Mouse (Mus musculus) Patski (cell line): ENCODE measurements around the gene Bglap2. TPM values are rescaled to one million over a fixed set of nuclear protein-coding genes. Genes with fewer than 3 reads are reported as not detected.

ENCODE experiments used
- ATAC-seq: fragments of 100-300 bp; one replicate; pipeline ENCODE4 v1.8.0; 2021
- CTCF ChIA-PET: fragments of 350-600 bp; sonication (Branson Sonifier 250); formaldehyde crosslinking; loops from one replicate; lab custom pipeline; 2022; ENCODE audit warnings: inconsistent platforms; lab: Charles Lee
- POLR2A ChIA-PET: fragments of 350-600 bp; sonication (Branson Sonifier 250); formaldehyde crosslinking; loops from one replicate; lab custom pipeline; 2022; ENCODE audit warnings: antibody characterized with exemption, inconsistent platforms; lab: Charles Lee
- DNase-seq: peaks from one replicate; pipeline ENCODE4 v3.0.0-alpha.2; 2011; ENCODE audit warnings: low read depth, low spot score
- H3K27me3 ChIP-seq: fragments of 371-371 bp; one replicate; pipeline ENCODE4 v1.5.1; 2021
- CTCF ChIP-seq: fragments of 100-300 bp; IDR thresholded peaks from one replicate; pipeline ENCODE4 v1.5.1; 2021
- in situ Hi-C: fragments of 300-500 bp; cut with MboI; formaldehyde crosslinking; loops from 3 replicates; pipeline ENCODE4 v1.11.1; 2018; ENCODE audit warnings: low pct_unique_long_range_greater_than_20kb, mixed read lengths
- polyA plus RNA-seq: library from polyadenylated mRNA; unstranded; gene quantifications from one replicate; pipeline ENCODE4 v1.2.3, GENCODE M21; 2021

Gene Bglap2
- polyA plus RNA-seq, 1 experiment from 2014 or later, result not detected

DNA sequence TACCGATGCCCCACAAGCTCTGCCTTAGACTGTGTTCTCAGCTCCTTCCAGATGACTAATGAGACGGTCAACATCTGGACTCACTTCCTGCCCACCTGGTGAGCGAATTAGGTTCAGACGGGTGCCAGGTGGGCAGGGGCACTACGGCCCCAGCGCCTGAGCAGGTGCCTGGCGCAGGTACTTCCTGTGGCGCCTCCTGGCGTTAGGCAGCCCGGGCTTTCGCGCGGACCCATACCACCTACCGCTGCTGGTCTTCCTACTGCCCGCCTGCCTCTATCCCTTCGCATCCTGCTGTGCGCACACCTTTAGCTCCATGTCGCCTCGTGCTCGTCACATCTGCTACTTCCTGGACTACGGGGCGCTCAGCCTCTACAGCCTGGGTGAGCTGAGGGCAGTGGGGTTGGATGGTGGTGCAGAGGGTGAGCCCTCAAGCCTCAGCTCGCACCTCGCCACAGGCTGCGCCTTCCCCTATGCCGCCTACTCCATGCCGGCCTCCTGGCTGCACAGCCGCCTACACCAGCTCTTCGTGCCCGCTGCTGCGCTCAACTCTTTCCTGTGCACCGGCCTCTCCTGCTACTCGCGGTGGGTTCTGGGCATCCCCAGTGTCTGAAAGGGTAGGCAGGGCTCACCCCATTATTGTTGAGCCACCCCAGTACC lies 12.7 kb downstream of the Bglap2 start:
- no peaks in the 10 kb centered on the region for H3K27me3 ChIP-seq
- ChIA-PET POLR2A (interaction anchor here (0.6 kb wide), 1 partner anchor 48 kb away, joined by 4 read pairs; no protein-coding TSS in a partner anchor), CTCF (no interaction called here)
- DNase-seq (no peak), ATAC-seq (no peak)
- in situ Hi-C loops, result no loop called here
- TF ChIP-seq CTCF, result no peak

DNA sequence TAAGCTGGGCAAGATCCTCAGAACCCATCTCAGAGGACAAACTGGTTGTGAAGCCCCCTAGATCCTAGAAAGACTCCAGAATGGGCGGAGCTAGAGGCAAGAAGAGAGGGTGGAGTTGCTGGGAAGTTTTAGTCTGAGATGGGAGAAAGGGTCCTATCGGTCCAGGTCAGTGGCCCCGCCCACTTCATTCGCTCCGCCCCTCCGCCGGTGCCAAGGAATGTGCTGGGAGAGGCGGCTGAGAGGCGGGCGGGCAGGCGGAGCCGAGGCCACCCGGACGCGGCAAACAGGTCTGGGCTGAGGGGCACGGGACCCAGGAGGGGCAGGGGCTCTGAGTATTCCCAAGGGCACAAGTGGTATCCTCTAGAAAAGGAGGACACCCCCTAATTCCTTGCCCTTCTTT lies 14.2 kb downstream of the Bglap2 start, which contains the start of gene Paqr6:
Paqr6 (plus strand) TSS at position 248 of the 400 bp plus-strand sequence.
- CTCF ChIA-PET, result interaction anchor here (1.6 kb wide), 1 partner anchor 10 kb away, joined by 5 read pairs; no protein-coding TSS in a partner anchor
- in situ Hi-C loops, result no loop called here
- TF ChIP-seq CTCF, result no peak
- no peak for ATAC-seq
- no peaks in the 10 kb centered on the region for H3K27me3 ChIP-seq
- POLR2A ChIA-PET, result no interaction called here
- DNase-seq, result no peak

DNA sequence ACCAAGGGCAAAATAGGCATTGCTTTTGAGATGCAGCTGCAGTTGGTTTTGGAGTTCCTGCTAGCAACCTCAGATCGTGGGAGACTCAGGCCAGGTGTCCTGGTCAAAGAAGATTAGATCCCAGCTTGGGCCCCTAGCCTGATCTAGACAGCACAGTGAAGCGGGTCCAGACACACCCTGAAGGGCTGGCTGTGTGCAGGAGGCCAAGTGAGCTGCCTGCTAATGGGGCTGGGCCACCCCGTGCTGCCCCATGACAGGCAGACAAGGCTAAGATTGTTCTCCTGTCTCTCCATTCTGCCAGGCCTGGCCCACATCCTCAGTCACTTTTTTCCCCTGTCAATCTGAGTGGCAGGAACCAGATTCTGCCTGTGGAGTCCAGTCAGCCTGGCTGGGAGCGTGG lies 14.8 kb downstream of the Bglap2 start:
- in situ Hi-C loops, result no loop called here
- DNase-seq (no peak), ATAC-seq (no peak)
- no peaks in the 10 kb centered on the region for H3K27me3 ChIP-seq
- POLR2A ChIA-PET, result no interaction called here
- TF ChIP-seq CTCF, result no peak
- CTCF ChIA-PET, result interaction anchor here (1.6 kb wide), 1 partner anchor 10 kb away, joined by 5 read pairs; no protein-coding TSS in a partner anchor

GRCm38 (mm10) chr3:88361612-88362313 lies 16.7 kb downstream of the Bglap2 start:
- no peaks in the 10 kb centered on the region for H3K27me3 ChIP-seq
- DNase-seq (no peak), ATAC-seq (no peak)
- TF ChIP-seq CTCF, result no peak
- CTCF ChIA-PET, result interaction anchor here (1.0 kb wide), 1 partner anchor 10 kb away, joined by 3 read pairs; no protein-coding TSS in a partner anchor
- in situ Hi-C loops, result no loop called here
- POLR2A ChIA-PET, result interaction anchor here (0.6 to 0.9 kb wide), 4 partner anchors 10 to 41 kb away, joined by 3 read pairs; no protein-coding TSS in a partner anchor

- DNase-seq (no peak), ATAC-seq (no peak)
- in situ Hi-C loops, result no loop called here
- POLR2A ChIA-PET, result interaction anchor here (1.0 kb wide), 1 partner anchor 9 kb away, joined by 3 read pairs; no protein-coding TSS in a partner anchor
- no peaks in the 10 kb centered on the region for H3K27me3 ChIP-seq
- CTCF ChIA-PET, result interaction anchor here (1.0 kb wide), 1 partner anchor 9 kb away, joined by 3 read pairs; no protein-coding TSS in a partner anchor
- no peak for TF ChIP-seq CTCF
These were observed 17.4 kb downstream of the Bglap2 start for GRCm38 (mm10) chr3:88361096-88361495.

DNA sequence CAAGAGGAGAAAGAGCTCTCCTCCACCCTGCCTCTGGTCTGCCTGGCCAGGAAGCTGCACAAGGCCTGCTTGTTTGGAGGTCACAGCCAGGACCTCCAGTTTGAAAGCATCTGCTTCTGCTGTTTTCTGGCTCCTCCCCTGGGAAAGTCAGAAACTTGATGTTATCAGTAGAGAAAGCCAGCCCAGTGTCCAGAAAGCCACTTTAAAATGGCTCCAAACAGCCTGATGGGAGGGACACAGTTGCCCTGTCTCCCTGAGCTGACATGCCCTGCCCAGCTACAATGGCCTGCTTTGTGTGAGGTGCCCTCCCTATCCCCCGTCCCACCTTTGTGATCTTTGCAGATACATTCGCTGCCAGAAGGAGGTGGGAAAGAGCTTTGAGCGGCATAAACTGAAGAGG lies 18.5 kb downstream of the Bglap2 start:
- in situ Hi-C loops, result no loop called here
- no peak for TF ChIP-seq CTCF
- ChIA-PET CTCF (interaction anchor here (0.8 to 1.2 kb wide), 3 partner anchors 14 to 28 kb away, joined by 3 to 4 read pairs (median 3); no protein-coding TSS in a partner anchor), POLR2A (interaction anchor here (1.0 kb wide), 1 partner anchor 8 kb away, joined by 3 read pairs; no protein-coding TSS in a partner anchor)
- ATAC-seq (no peak), DNase-seq (no peak)
- no peaks in the 10 kb centered on the region for H3K27me3 ChIP-seq

- TF ChIP-seq CTCF, result no peak
- CTCF ChIA-PET, result interaction anchor here (1.1 to 1.2 kb wide), 3 partner anchors 14 to 28 kb away, joined by 3 to 5 read pairs (median 4); no protein-coding TSS in a partner anchor
- DNase-seq (no peak), ATAC-seq (no peak)
- no peaks in the 10 kb centered on the region for H3K27me3 ChIP-seq
- POLR2A ChIA-PET, result interaction anchor here (0.8 kb wide), 1 partner anchor 11 kb away, joined by 3 read pairs; no protein-coding TSS in a partner anchor
- in situ Hi-C loops, result no loop called here
These were observed 18.9 kb downstream of the Bglap2 start for GRCm38 (mm10) chr3:88359584-88359983.

DNA sequence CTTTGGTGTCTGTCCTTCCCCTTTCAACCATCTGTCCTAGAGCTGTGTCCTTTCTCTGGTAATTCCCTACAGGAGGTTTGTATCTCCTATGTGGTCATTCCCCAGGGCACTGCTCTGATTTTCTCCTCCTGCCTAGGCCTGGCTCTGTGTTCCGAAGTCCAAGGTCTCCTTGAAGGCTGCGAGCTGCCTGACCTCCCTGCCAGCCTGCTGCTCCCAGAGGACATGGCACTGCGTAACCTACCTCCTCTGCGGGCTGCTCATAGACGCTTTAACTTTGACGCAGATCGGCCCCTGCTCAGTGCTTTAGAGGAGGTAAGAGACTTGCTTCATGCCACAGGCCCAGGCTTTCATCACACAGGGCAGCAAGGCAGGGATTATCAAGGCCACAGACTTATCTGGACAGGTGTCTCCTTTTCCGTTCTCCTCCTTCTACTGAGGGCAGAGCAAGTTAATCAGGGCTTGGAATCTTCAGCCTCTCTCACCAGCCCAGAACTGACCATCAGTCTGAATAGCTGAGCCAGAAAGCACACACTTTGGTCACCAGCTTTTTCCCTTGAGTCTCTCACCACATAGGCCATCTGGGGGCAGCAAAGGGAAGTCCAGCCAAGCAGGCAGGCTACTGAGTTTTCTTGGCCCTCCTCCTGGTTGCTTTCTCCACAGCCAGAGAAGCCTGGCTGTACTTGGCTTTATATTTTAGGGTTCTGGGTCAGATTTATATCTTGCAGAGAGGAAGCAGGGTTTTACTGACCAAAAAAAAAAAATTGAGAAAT lies 23.9 kb downstream of the Bglap2 start:
- ATAC-seq (no peak), DNase-seq (no peak)
- TF ChIP-seq CTCF, result no peak
- ChIA-PET POLR2A (interaction anchor here (0.6 kb wide), 2 partner anchors 41 to 601 kb away, joined by 4 read pairs; no protein-coding TSS in a partner anchor), CTCF (interaction anchor here (0.8 to 1.3 kb wide), 2 partner anchors 10 to 12 kb away, joined by 4 to 5 read pairs; partner anchors contain the start of gene Paqr6)
- in situ Hi-C loops, result no loop called here
- H3K27me3 ChIP-seq, result no peaks in the 10 kb centered on the region

- ATAC-seq (no peak), DNase-seq (no peak)
- in situ Hi-C loops, result no loop called here
- TF ChIP-seq CTCF, result no peak
- ChIA-PET POLR2A (interaction anchor here (0.7 to 1.7 kb wide), 3 partner anchors 14 to 22 kb away, joined by 3 to 7 read pairs (median 3); no protein-coding TSS in a partner anchor), CTCF (interaction anchor here (0.8 kb wide), 1 partner anchor 13 kb away, joined by 3 read pairs; no protein-coding TSS in a partner anchor)
- H3K27me3 ChIP-seq, result no peaks in the 10 kb centered on the region
These were observed 25.6 kb downstream of the Bglap2 start for GRCm38 (mm10) chr3:88352907-88353306.
